Mouse (Mus musculus) adrenal gland, postnatal 10 days (tissue): ENCODE measurements around the gene Mvd. TPM values are rescaled to one million over a fixed set of nuclear protein-coding genes. Genes with fewer than 3 reads are reported as not detected.

Source experiments
- DNase-seq: peaks from one replicate; pipeline ENCODE4 v3.0.0; 2021; ENCODE audit warnings: mixed read lengths
- microRNA-seq: library from miRNA; unstranded; fragments of <30 nt; microRNA quantifications from one replicate; pipeline ENCODE4 v1.2.0, GENCODE M21; 2021
- total RNA-seq, 2 experiments: library from RNA; stranded (reverse); gene quantifications; 2 replicates each; pipeline ENCODE4 v1.2.3; 2021

Mvd gene
- total RNA-seq, 2 experiments from 2014 or later, result 7.4 to 8.0 TPM

DNA sequence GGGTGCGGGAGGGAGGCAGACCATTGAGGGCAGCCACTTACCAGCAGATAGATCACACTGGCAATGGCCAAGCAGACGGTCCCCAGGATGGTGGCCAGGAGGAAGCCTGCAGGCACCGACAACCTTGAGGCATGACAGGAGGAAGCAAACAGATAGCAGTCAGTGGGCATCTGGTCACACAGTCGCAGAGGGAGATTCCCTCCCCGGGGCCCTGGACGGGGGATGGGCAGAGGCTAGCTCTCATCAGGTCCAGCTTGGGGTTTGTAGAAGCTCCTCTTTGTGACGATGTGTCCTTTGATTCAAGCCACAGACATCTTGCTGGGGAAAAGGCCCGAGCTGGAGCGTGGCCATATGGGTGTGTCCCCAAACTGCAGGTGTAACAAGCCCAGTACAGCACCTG is 17.1 kb downstream of the Mvd start:
- no peak for DNase-seq

DNA sequence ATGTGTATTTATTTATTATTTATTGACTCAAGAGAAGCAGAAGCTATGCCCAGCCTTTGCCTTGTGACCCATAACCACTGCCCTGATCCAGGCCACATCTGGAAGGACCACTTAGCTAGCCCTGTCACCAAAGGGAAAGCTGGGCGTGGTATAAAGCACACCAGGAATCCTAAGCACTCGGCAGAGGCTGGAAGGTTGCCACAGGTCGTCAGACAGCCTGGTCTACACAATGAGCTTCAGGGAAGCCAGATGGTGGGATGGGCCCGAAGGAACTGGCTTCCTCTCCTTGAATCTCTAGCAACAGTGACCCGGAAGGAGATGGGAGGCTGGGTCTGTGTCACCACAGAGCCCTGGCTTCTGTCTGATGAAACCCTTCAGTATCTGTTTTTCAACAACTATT is 19.6 kb downstream of the Mvd start:
- no peak for DNase-seq

DNA sequence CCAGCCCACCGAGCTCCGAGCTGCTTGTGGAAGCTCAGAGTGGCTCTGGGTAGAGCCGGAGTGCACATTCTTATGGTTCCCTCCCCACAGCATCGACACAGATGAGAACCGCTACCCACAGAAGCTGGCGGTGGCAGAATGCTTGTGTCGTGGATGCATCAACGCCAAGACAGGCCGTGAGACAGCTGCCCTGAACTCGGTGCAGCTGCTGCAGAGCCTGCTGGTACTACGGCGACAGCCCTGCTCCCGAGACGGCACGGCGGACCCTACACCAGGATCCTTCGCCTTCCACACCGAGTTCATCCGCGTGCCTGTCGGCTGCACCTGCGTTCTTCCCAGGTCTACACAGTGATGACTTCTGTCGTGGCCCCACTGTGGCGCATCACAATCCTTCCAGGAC is 20.0 kb downstream of the Mvd start:
- DNase-seq, result no peak

DNA sequence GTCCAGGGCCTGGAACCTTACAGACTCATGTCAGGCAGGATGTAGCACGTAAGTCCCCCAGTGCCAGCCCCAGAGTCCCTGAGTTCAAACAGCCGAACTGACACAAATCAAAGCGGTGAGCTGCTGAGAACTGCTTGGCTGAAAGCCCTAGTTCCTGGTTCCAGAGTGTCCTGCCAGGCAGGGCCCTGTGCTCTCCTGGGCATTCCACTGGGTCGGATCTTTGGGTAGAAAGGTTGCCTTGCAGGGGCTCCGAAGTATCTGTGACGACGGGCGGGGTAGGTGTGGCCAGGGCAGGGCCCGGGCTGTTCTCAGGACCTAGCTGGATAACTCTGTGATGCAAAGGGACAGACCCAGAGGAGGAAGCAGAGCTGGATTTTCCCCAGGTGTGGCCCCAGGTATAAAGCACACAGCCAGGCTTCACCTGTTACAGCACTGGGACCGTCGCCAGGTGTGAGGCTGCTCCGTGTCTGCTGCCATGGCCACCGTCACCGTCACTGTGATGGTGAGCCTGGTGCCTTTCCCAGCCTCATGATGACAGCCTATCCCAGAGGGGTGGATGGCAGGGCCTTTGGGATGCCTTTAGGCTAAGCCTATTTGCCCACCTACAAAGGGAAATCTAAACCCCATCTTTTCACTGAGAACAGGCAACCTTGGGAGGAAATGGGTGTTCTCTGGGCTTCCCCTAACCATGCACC is 21.7 kb downstream of the Mvd start, which contains the start of gene Il17c:
Il17c (plus strand) TSS at position 645 of the 695 bp plus-strand sequence.
- peak; percentile 26 for DNase-seq

DNA sequence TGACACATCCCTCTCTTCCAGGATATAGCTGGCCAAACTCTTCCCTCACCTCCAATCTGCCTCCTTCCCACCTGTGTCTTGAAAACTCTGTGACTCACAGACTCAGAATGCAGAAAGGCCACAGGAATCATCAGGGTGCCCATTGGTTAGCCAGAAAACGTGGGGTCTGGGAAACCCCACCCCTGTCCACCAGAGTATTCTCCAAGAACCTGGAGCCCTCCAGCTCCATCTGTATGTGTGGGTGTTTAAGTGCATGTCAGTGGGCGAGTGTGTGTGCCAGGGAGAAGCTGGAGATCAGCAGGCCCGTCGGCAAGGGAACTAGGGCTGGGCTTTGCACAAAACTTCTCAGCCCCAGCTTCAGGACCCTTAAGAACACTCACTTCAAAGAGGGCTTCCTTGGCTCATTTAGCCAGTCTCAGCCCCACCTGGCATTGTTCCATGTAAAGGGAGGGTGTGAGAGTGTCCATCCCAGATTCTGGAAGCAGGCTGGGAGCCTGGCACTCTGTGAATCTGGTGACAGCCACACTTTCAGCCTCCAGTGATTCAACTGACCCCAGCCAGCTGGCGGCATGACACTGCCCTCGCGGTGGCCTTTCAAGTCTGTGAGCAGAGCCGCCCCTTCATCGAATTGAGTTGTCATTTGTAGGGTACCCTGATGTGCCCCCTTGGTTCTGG is 23.2 kb downstream of the Mvd start:
- DNase-seq, result no peak

DNA sequence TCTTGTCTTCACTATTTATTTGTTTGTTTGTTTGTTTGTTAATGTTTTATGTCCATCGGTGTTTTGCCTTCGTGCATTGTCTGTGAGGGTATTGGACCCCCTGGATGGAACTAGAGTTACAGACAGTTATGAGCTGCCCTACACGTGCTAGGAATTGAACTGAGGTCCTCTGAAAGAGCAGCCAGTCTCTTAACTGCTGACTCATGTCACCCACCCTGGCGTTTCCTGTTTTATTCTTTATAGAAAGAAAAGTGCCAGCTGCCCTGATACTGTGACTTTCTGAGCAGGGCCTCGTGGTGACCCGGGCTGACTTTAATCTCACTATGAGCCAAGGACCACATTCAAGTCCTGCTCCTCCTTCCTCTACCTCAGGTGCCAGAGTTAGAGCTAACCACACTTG is 27.7 kb downstream of the Mvd start:
- DNase-seq, result no peak

DNA sequence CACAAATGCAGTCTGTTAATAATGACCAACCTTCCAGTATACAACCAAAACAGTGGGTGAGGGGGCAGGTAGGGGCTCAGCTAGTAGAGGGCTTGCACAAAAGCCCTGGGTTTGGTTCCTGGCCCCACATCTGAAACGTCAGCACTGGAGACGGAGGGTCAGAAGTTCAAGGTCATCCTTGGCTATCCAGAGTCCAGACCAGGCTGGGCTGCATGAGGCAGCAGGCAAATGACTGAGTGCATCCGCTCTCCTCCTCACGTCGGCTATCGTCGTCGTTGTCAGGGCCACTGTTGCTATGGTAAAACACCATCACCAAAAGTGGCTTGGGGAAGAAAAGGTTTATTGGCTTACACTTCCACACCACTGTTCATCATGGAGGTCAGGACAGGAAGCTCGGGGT is 28.9 kb downstream of the Mvd start:
- no peak for DNase-seq

DNA sequence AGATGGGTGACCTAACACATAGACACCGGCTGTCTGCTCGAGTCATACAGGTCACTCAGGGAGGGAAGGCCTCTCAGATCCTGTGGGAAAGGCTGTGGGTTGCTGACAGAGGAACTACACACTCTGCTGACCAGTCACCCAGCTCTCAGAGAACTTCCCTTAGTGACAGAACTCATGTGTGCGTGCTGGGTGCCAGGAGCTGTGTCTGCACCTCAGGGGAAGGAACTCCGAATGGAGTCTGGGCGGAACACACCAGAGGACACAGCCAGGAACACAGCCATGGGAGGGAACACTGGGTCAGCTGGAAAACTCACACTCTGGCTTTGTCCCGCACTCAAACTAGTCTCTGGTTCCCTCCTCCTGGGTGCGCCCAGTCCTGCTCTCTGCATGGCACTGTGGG is 35.5 kb downstream of the Mvd start:
- no peak for DNase-seq

DNA sequence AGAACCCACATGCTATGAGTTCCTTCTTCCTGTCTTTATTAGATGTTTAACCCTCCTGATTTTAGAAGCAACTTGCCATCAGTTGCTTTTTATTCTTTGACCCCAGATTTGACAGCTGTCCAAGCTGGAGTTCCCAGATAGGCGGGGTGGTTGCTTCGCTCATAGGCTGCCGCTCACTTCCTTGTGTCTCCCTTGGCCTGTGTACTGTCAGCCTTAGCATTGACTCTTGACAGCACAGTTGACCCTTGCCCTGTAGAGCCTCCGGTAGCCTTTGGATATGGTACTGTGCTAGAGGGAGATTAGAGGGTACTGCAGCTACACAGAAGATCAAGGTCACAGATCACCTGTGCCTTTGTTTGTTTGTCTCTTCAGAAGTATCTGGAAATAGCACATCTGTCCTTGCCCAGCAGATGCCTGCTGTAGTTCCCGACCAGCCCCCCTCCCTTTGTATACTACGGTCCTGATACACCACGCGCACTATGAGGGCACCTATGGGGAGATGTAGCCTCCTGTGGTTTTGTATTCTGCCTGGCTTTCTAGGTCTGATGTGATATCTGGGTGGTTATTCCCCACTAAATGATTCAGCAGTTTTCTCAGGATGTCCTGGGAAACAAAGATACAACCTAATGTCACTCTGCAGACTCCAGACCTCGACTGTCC is 37.9 kb downstream of the Mvd start:
- no peak for DNase-seq

DNA sequence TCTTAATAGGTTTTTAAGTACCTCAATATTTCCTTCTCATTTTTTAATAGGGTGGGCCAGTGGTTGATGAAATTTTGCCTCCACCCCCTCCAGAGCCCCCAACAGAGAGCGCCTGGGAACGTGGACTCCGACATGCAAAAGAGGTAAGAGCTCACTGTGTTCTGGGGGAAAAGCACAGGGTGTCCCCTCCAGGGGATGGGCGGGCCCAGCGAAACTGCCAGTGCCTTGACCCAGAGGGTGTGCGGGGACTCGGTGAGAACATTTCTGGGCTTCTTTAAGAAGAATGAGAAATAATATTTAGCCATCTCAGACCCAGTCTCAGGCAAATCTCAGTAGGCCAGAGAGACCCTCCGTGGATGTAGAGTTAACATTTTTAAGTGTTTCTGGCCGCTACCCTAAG is 45.0 kb downstream of the Mvd start:
- DNase-seq, result no peak

DNA sequence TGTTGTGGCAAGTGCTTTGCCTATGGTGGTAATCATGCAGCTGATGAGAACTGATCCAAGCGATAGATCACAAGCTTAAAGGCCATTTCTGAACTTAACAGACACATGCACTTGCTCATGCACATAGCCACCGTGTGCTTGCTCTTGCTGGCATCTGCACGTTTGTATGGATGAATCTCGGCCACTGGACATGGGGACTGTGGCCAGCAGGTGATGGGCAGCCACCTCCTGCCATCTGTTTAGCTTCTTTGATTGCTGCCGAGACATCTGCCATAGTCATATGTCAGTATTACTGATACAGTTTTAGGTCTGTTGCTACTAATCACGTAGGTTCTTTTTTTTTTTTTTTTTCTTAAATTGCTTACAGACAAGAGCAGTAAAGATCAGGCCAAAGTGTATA is 47.9 kb downstream of the Mvd start:
- DNase-seq, result no peak

DNA sequence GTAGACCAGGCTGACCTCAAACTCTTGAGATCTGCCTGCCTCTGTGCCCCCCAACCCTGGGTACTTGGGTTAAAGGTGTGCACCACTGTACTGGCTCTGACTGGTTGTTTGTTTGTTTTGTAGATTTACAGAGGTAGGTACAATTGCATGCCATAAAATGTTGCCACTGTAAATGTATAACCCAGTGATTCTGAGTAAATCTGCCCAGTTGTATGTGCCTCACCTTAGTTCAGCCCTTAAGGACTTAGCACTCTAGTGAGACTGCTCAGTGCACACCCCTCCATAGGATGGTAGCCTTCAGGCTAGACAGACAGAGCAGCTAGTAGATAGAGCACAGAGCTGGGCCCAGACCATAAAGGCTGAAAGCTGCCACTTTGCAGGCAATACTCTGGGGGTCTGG is 49.5 kb downstream of the Mvd start:
- DNase-seq, result no peak

DNA sequence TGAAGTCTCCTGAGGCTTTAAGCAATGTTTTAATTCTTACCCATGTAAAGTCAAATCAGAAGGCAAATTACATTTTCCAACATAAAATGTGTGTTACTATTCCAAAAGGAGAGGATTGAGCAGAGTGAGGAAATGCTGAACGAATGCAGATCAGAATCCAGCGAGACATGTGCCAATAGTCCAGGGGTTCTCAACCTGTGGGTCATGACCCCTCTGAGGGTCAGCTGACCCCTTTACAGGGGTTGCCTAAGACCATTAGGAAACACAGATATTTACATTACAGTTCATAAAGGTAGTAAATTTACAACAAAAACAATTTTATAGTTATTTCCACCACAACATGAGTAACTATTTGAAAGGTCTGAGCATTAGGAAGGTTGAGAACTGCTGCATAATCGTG is 52.5 kb downstream of the Mvd start:
- DNase-seq, result no peak

DNA sequence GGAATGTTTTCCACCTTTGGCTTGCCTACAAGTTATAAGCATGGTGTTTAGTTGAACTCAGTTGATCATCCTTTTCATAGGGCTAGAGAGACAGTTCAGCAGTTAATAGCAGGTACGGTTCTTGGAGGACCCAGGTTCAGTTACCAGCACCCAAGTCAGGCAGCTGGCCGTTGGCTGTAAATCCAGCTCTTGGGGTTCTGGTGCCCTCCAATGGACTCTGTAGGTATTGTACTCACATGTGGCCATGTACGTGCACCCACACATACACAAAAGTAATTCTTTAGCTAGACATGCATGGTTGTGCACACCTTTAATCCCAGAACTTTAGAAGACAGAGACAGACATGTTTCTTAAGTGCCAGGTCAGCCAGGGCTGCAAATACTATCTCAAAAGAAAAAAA is 53.9 kb downstream of the Mvd start:
- DNase-seq, result no peak

Small RNA genes within 50 kb of the gene (microRNA-seq; reads per million reads assigned to microRNA genes)
- not detected for gene Gm24366

Other genes with a start within 250 kb of the Mvd start
- 10 to 100 TPM; 27.2 to 29.0 TPM for gene Zfpm1, start 161.3 kb downstream of the Mvd start, total RNA-seq
- gene Trhr2, start 82.7 kb downstream of the Mvd start, total RNA-seq, result not detected
- gene Zc3h18, start 66.8 kb downstream of the Mvd start, total RNA-seq, result 10 to 100 TPM; 36.2 to 37.7 TPM
- not detected for gene Il17c, start 21.4 kb downstream of the Mvd start, total RNA-seq
- gene Cyba, start 10.5 kb downstream of the Mvd start, total RNA-seq, result 10 to 100 TPM; 38.6 to 40.1 TPM
- 1 to 10 TPM in 1 of 2 experiments, under 1 TPM in 1; 0.27 to 1.5 TPM for gene Snai3, start 17.3 kb upstream of the Mvd start, total RNA-seq
- 10 to 100 TPM; 40.4 to 42.0 TPM for gene Rnf166, start 32.6 kb upstream of the Mvd start, total RNA-seq
- 10 to 100 TPM; 21.2 to 21.4 TPM for gene Ctu2, start 32.7 kb upstream of the Mvd start, total RNA-seq
- 10 to 100 TPM; 31.5 to 41.5 TPM for gene Piezo1, start 107.9 kb upstream of the Mvd start, total RNA-seq
- 10 to 100 TPM; 17.2 to 20.7 TPM for gene Cdt1, start 124.6 kb upstream of the Mvd start, total RNA-seq
- gene Aprt, start 133.5 kb upstream of the Mvd start, total RNA-seq, result 10 to 100 TPM; 67.5 to 72.3 TPM
- gene Galns, start 168.0 kb upstream of the Mvd start, total RNA-seq, result 1 to 10 TPM; 8.0 to 8.3 TPM
- 10 to 100 TPM; 48.9 to 56.5 TPM for gene Trappc2l, start 168.2 kb upstream of the Mvd start, total RNA-seq
- gene Pabpn1l, start 179.3 kb upstream of the Mvd start, total RNA-seq, result not detected